Mouse (Mus musculus) brain, adult 2 months (tissue): ENCODE measurements around the gene Adssl1.

ENCODE experiments used
- DNase-seq: peaks from one replicate; pipeline ENCODE4 v3.0.0; 2011; ENCODE audit warnings: low read depth, low spot score

Adssl1 gene

GRCm38 (mm10) chr12:112621900-112622299 is 2.1 kb downstream of the Adssl1 start:
- no peak for DNase-seq

DNA sequence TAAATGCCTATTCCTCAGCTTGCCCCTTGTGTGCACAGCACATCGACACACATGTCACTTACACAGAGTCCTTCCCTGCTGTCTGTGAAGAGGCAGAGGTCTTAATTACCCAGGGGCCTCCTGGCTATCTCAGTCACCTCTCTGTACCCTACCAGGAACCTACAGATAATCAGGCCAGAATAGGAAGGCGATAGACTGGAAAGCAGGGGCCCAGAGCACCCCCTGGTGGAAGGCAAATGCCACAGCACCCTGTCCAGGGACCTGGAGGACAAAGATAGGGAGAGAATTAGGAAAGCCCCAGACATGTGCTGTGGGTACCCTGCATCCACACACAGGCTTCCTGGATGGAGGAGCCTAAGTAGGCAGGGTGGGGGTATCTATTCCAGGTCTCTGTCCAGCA is 3.9 kb downstream of the Adssl1 start:
- DNase-seq: peak; percentile 74

GRCm38 (mm10) chr12:112625700-112626099 is 5.9 kb downstream of the Adssl1 start:
- no peak for DNase-seq

GRCm38 (mm10) chr12:112626455-112626854 is 6.6 kb downstream of the Adssl1 start:
- no peak for DNase-seq

GRCm38 (mm10) chr12:112627097-112627881 is 7.4 kb downstream of the Adssl1 start:
- no peak for DNase-seq

DNA sequence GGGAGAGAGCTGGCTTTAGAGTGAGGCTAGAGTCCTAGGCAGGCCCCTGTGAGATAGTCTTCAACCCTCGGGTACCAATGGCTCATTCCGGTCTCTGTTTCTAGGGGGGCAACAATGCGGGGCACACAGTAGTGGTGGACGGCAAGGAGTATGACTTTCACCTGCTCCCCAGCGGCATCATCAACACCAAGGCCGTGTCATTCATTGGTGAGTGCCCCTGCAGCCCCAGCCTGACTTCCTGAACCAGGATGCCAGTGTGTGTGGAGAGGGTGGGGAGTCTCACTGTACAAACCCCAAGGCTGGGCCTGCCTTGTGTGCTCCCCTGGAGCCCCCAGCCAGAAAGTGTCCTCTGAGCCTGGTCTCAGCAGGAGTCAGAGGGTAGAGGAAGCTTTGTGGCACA is 8.4 kb downstream of the Adssl1 start:
- no peak for DNase-seq

GRCm38 (mm10) chr12:112628928-112629721 is 9.3 kb downstream of the Adssl1 start:
- peak; percentile 90 for DNase-seq

DNA sequence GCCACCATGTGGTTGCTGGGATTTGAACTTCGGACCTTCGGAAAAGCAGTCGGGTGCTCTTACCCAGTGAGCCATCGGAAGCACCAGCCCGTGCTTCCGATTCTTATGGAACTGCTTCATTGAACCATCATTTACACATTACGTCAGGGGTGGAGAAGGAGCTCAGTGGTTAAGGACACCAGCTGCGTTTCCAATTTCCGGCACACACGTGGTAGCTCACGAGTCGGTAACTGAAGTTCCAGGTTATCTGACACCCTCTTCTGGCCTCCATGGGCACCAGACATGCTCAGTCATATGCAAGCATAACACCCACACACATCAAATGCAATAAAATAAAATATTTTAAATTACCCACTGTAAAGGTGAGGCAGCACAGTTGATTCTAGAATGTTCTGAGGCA is 10.2 kb downstream of the Adssl1 start:
- no peak for DNase-seq

DNA sequence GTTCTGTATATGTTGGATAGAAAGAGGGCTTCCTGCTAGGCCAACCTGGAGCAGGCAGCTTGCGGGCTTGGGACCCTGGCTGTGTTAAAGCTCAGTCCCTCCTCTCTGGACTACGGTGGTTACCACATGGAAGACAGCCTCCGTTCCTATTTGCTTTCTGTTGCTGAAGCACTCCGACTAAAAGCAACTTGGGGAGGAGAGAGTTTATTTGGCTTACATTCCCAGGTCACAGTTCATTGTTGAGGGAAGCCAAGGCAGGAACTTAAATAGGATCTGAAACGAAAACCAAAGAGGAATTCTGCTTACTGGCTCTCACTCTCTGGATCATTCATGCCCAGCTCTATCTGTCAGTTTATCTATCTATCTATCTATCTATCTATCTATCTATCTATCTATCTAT is 11.0 kb downstream of the Adssl1 start:
- DNase-seq: no peak

- DNase-seq: no peak
These were observed 11.6 kb downstream of the Adssl1 start for GRCm38 (mm10) chr12:112631472-112631871.

DNA sequence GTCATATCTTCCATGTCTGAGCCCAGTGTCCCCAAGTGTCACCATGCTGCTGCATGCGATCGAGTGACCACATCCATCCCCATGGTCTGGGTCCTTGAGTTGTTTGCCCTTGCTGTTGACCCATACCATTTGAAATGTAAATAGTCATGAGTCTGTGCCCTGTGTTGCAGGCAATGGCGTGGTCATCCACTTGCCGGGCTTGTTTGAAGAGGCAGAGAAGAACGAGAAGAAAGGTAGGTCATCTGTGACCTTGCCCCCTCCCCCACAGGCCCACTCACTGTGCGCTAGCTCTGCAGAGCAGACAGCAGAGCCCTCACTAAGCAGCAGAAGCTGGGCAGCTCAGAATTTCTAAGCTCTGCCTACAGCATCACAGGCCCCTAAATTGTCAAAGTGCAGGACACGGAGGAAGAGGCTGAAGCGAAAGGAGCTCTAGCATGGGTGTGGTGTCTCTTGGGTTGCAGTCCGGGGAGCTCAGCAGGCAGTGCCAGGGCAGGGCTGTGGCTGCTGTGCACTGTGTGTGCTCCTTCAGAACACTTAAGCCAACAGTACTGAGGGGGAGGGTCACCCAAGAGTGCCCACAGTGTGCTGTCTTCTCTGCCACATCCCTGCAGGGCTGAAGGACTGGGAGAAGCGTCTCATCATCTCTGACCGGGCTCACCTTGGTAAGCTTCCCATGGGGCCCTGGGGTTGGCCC is 12.4 kb downstream of the Adssl1 start:
- DNase-seq: no peak

DNA sequence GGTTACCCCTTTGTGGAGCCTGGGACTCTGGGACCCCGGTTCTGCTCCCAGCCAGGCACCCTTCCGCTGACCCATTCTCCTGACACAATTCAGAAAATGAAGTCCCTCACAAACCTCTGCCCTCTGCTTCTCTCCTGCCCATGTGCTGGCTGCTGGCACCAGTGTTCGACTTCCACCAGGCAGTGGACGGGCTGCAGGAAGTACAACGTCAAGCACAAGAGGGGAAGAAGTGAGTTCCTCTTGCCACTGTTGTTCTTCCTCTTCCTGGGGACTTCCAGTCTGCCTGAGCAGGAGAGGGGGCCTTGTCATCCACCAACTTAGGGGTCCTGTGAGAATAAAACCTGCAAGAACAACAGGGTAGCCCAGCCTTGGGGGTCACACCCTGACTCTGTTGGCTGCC is 13.1 kb downstream of the Adssl1 start:
- no peak for DNase-seq

DNA sequence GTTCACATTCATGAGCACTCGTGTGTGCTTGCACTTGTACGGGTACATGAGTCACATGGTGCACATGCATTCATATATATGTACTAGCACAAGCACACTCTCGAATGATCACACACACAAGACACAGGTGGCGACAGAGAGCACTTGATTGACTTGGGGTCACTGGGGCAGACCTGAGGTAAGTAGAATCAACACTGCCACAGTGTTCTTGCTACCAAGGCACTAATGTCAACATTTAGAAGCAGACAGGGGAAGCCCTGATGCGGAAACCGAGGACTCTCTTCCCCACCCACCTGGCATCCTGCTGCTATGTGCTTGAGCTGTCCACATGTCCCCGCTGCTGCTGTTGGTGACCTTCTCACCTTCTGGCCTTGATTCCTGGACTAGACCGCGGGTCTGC is 13.8 kb downstream of the Adssl1 start:
- no peak for DNase-seq

DNA sequence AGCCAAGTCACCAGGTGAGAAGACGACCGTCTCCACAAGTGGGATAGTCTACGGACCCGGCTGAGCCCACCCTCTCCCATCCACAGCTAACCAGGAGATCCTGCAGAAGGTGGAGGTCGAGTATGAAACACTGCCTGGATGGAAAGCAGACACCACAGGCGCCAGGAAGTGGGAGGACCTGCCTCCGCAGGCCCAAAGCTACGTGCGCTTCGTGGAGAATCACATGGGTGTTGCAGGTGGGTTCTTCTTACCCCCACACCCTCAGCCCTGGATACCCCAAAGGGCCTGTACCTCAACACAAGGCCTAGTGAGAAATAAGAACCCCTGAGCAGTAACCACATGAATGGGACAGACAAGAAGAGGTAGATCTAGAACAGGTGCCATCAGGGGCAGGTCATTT is 19.7 kb downstream of the Adssl1 start:
- no peak for DNase-seq

DNA sequence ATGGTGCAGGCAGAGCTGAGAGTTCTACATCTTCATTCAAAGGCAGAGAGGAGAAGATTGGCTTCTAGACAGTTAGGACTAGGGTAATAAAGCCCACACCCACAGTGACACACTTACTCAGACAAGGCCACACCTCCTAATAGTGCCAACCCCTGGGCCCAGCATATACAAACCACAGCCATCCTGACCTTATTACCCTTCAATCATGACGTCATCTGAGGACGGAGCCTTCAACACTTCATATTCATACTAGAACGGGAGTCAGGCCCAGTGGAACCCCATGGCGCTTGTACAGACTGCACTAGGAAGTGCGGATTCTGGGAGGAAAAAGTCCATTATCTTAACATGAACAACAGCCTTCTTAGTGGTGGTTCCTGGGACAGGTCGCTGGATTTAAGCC is 23.3 kb downstream of the Adssl1 start:
- no peak for DNase-seq

DNA sequence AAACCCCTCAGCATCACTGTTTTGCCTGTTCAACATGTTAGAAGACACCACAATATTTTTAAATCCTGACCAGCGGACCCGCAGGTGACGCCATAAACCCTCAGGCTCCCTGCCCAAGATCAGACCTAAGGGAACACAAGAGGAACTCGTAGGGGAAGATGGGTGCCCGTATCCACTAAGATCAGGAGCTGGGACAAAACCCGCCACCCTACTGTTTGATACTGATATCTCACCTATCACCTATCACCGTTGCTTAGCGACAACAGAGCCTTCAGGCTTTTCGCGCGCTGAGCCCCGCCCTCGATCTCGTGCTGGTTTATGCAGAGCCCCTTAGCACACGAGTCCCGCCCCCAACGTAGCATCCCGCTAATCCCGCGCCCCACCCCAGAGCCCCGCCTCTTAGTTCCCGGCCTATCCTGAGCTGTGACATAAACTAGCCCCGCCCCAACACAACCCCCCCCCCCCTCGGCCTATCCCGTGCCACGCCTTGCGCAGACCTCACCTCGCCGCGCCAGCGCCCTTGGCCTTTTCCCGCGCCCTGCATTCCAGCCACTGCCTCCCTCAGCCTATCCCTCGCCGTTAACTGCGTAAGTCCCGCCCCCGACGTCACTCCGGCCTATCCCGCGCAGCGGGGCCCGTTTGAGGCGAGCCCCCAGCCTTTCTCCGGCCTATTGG is 24.5 kb downstream of the Adssl1 start, which contains the start of gene Siva1:
Siva1 (plus strand) TSS at position 500 of the 675 bp plus-strand sequence.
- DNase-seq: peak; percentile 100

GRCm38 (mm10) chr12:112644855-112645506 is 25.1 kb downstream of the Adssl1 start:
- DNase-seq: no peak

GRCm38 (mm10) chr12:112646139-112646538 is 26.3 kb downstream of the Adssl1 start:
- no peak for DNase-seq

DNA sequence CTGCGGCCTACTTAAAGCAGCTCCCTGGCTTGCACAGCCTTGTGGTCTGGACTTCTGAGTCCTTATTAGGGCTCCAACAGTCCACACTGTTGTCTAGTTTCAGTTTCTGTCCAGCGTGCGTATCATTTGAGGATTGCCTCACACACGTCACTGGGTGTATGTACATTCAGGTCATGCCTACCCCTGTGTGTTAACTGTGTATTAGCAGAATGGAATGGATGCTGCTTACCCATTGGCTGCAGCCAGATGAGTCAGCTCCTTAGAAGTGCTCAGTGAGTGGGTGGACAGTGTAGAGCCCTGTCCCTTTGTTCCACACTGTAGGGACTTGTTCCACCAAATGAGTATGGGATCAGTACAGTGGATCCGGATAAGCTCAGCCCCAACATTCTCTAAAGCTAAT is 28.2 kb downstream of the Adssl1 start:
- DNase-seq: peak; percentile 72

DNA sequence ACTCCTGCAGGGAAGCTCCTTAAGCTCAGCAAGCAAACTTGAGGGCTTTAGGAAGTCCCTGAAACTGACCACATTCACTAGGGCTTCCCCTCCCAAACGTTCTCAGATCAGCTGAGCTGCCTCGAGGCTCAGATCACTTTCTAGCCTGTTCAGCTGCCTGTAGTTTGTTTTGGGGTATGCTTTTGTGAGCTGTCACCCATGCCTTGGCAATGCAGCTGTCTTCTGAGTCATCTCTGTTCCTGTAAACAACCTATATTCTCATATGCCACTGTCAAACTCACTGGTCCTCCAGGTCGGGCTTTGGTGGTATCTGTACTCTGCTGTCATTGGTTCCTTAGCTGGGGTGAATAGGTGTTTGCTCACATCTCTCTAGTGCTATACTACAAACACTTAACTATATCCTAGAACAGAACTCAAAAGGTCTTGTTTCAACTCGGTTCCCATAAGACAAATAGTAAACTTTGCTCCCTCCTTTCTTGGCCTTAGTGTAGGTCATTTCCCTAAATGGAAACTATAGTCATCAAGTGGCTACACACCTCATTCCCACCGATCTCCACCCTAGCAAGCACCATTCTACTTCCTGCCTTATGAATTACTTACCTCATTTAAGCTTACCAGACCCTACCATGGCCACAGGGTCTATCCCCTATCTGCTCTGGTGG is 32.1 kb downstream of the Adssl1 start:
- no peak for DNase-seq
